Mouse (Mus musculus): Measurements from ENCODE around the gene Wdr83. TPM values are rescaled to one million over a fixed set of nuclear protein-coding genes. Genes with fewer than 3 reads are reported as not detected.
A peak's percentile ranks its signal among the peaks of the same experiment; 100 is the strongest.

Wdr83 gene
- polyA plus RNA-seq, 1 experiment: 33.1 TPM

GRCm38 (mm10) chr8:85037366-85037680, 43.8 kb downstream of the Wdr83 start:
- TF ChIP-seq CTCF (IDR thresholded peaks at IDR 0.05; ENCODE audit: insufficient read depth, low read length) (no peak), POLR2A (IDR thresholded peaks at IDR 0.05; ENCODE audit: borderline replicate concordance, extremely low read depth, low read depth, low read length) (no peak)
- under 1% methylated on average over 14 of the region's 14 CpGs for WGBS
- DNase-seq: no peak
- Histone ChIP-seq H3K4me3 (replicated peaks; ENCODE audit: extremely low read depth, low read depth, low read length) (peak overlapping the region; percentile 76), H3K4me1 (ENCODE audit: control insufficient read depth, insufficient read depth, low read length) (peaks cover 13% of the 10 kb centered on the region)

GRCm38 (mm10) chr8:85036718-85037365, 44.3 kb downstream of the Wdr83 start, which contains the start of gene Tnpo2:
Gene Tnpo2, plus strand, starts transcription at chr8:85036915.
- H3K4me1 ChIP-seq (ENCODE audit: control insufficient read depth, insufficient read depth, low read length): peaks cover 13% of the 10 kb centered on the region
- H3K4me3 ChIP-seq (replicated peaks; ENCODE audit: extremely low read depth, low read depth, low read length): peak within 1 kb of the TSS; percentile 93
- under 1% methylated on average over 58 of the region's 59 CpGs for WGBS
- TF ChIP-seq POLR2A (IDR thresholded peaks at IDR 0.05; ENCODE audit: borderline replicate concordance, extremely low read depth, low read depth, low read length) (no peak; the same call in 1 of the 2 replicates), CTCF (IDR thresholded peaks at IDR 0.05; ENCODE audit: insufficient read depth, low read length) (no peak)
- peak; percentile 83 for DNase-seq

- DNase-seq: no peak
- peaks cover 13% of the 10 kb centered on the region for H3K4me1 ChIP-seq (ENCODE audit: control insufficient read depth, insufficient read depth, low read length)
- TF ChIP-seq CTCF (IDR thresholded peaks at IDR 0.05; ENCODE audit: insufficient read depth, low read length) (no peak), POLR2A (IDR thresholded peaks at IDR 0.05; ENCODE audit: borderline replicate concordance, extremely low read depth, low read depth, low read length) (no peak)
- peak overlapping the region; percentile 93 for H3K4me3 ChIP-seq (replicated peaks; ENCODE audit: extremely low read depth, low read depth, low read length)
- 0% methylated on average over 9 of the region's 9 CpGs for WGBS
Observed at GRCm38 (mm10) chr8:85036381-85036717, 44.8 kb downstream of the Wdr83 start.

- peaks cover 13% of the 10 kb centered on the region for H3K4me1 ChIP-seq (ENCODE audit: control insufficient read depth, insufficient read depth, low read length)
- TF ChIP-seq CTCF (IDR thresholded peaks at IDR 0.05; ENCODE audit: insufficient read depth, low read length) (no peak), POLR2A (IDR thresholded peaks at IDR 0.05; ENCODE audit: borderline replicate concordance, extremely low read depth, low read depth, low read length) (no peak)
- H3K4me3 ChIP-seq (replicated peaks; ENCODE audit: extremely low read depth, low read depth, low read length): peak overlapping the region; percentile 93
- peak; percentile 30 for DNase-seq
- under 1% methylated on average over 15 of the region's 15 CpGs for WGBS
Observed at GRCm38 (mm10) chr8:85035728-85036310, 45.3 kb downstream of the Wdr83 start.

GRCm38 (mm10) chr8:85035165-85035727, 45.9 kb downstream of the Wdr83 start:
- no peak for TF ChIP-seq POLR2A (IDR thresholded peaks at IDR 0.05; ENCODE audit: borderline replicate concordance, extremely low read depth, low read depth, low read length)
- TF ChIP-seq CTCF (IDR thresholded peaks at IDR 0.05; ENCODE audit: insufficient read depth, low read length): no peak
- no peak for DNase-seq
- H3K4me1 ChIP-seq (ENCODE audit: control insufficient read depth, insufficient read depth, low read length): peaks cover 13% of the 10 kb centered on the region
- 3% methylated on average over 12 of the region's 12 CpGs for WGBS
- H3K4me3 ChIP-seq (replicated peaks; ENCODE audit: extremely low read depth, low read depth, low read length): peak overlapping the region; percentile 52

- peak; percentile 53 for DNase-seq
Observed at GRCm38 (mm10) chr8:85034764-85035163, 46.3 kb downstream of the Wdr83 start.

DNA sequence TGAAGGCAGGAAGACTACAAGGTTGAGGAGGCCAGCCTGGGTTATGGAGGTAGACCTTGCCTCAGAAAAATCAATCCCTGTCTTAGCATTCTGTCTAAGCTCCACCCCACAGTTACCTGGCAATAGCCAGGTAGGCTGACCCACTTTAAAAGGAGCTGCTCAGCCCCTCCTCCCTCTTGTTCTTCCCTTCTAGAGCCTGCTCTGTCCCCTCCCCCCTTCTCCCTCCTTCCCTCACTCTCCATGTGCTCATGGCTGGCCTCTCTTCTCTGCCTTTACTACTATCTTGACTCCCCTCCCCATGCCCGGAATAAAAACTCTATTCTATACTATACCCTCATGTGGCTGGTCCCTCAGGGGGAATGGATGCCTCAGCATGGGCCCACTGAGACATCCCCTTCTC, 47.2 kb downstream of the Wdr83 start:
- peaks cover 17% of the 10 kb centered on the region for H3K4me1 ChIP-seq (ENCODE audit: control insufficient read depth, insufficient read depth, low read length)
- 59% methylated on average over 1 of the region's 1 CpGs for WGBS
- DNase-seq: peak; percentile 14
- no peak for TF ChIP-seq CTCF (IDR thresholded peaks at IDR 0.05; ENCODE audit: insufficient read depth, low read length)
- no peak for TF ChIP-seq POLR2A (IDR thresholded peaks at IDR 0.05; ENCODE audit: borderline replicate concordance, extremely low read depth, low read depth, low read length)
- no peak overlapping the region for H3K4me3 ChIP-seq (replicated peaks; ENCODE audit: extremely low read depth, low read depth, low read length)

More at GRCm38 (mm10) chr8:85034764-85035163, 46.3 kb downstream of the Wdr83 start:
- peaks cover 13% of the 10 kb centered on the region for H3K4me1 ChIP-seq (ENCODE audit: control insufficient read depth, insufficient read depth, low read length)
- WGBS: under 1% methylated on average over 13 of the region's 13 CpGs
- H3K4me3 ChIP-seq (replicated peaks; ENCODE audit: extremely low read depth, low read depth, low read length): peak overlapping the region; percentile 52
- TF ChIP-seq POLR2A (IDR thresholded peaks at IDR 0.05; ENCODE audit: borderline replicate concordance, extremely low read depth, low read depth, low read length) (peak; percentile 53; the same call in 1 of the 2 replicates), CTCF (IDR thresholded peaks at IDR 0.05; ENCODE audit: insufficient read depth, low read length) (no peak)

- no peak for DNase-seq
- no peak overlapping the region for H3K4me3 ChIP-seq (replicated peaks; ENCODE audit: extremely low read depth, low read depth, low read length)
- no peak for TF ChIP-seq POLR2A (IDR thresholded peaks at IDR 0.05; ENCODE audit: borderline replicate concordance, extremely low read depth, low read depth, low read length)
- TF ChIP-seq CTCF (IDR thresholded peaks at IDR 0.05; ENCODE audit: insufficient read depth, low read length): no peak
- H3K4me1 ChIP-seq (ENCODE audit: control insufficient read depth, insufficient read depth, low read length): peaks cover 20% of the 10 kb centered on the region
- 64% methylated on average over 4 of the region's 4 CpGs for WGBS
Observed at GRCm38 (mm10) chr8:85032622-85033311, 48.3 kb downstream of the Wdr83 start.

DNA sequence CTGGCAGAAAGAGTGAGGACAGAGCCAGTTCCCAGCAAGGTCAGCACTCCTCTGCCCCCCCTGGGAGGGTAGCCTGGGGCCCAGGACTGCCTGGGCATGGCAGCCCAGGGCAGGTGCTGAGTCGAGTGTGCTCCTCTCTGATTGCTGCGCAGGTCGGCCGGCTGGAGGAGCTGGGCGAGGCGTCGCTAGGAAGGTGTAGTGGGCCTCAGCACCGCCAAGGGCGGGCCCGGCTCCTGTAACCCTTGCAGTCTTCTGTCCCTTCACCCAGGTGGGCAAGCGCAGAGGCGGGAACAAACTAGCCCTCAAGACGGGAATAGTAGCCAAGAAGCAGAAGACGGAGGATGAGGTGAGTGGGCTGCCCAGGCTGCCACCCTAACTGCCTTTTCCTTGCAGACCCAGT, 51.8 kb downstream of the Wdr83 start:
- peaks cover 12% of the 10 kb centered on the region for H3K4me1 ChIP-seq (ENCODE audit: control insufficient read depth, insufficient read depth, low read length)
- H3K4me3 ChIP-seq (replicated peaks; ENCODE audit: extremely low read depth, low read depth, low read length): no peak overlapping the region
- WGBS: 65% methylated on average over 14 of the region's 14 CpGs
- TF ChIP-seq CTCF (IDR thresholded peaks at IDR 0.05; ENCODE audit: insufficient read depth, low read length) (no peak), POLR2A (IDR thresholded peaks at IDR 0.05; ENCODE audit: borderline replicate concordance, extremely low read depth, low read depth, low read length) (no peak)
- no peak for DNase-seq
